Mouse (Mus musculus) liver, adult (tissue): ENCODE results near the gene Heg1.

ENCODE experiments used
- GATA4 ChIP-seq: IDR thresholded peaks from 2 replicates; pipeline ENCODE4 v1.6.1; 2014; ENCODE audit warnings: mild to moderate bottlenecking, low read length; ENCODE audit not compliant: insufficient replicate concordance

Heg1 gene

GRCm38 (mm10) chr16:33784547-33784946, 100.4 kb downstream of the Heg1 start:
- no peak for TF ChIP-seq GATA4

- no peak; the same call in 1 of the 2 replicates for TF ChIP-seq GATA4
Measured at GRCm38 (mm10) chr16:33785092-33785704, 101.0 kb downstream of the Heg1 start.

GRCm38 (mm10) chr16:33786657-33787390, 102.7 kb downstream of the Heg1 start:
- TF ChIP-seq GATA4, result no peak

DNA sequence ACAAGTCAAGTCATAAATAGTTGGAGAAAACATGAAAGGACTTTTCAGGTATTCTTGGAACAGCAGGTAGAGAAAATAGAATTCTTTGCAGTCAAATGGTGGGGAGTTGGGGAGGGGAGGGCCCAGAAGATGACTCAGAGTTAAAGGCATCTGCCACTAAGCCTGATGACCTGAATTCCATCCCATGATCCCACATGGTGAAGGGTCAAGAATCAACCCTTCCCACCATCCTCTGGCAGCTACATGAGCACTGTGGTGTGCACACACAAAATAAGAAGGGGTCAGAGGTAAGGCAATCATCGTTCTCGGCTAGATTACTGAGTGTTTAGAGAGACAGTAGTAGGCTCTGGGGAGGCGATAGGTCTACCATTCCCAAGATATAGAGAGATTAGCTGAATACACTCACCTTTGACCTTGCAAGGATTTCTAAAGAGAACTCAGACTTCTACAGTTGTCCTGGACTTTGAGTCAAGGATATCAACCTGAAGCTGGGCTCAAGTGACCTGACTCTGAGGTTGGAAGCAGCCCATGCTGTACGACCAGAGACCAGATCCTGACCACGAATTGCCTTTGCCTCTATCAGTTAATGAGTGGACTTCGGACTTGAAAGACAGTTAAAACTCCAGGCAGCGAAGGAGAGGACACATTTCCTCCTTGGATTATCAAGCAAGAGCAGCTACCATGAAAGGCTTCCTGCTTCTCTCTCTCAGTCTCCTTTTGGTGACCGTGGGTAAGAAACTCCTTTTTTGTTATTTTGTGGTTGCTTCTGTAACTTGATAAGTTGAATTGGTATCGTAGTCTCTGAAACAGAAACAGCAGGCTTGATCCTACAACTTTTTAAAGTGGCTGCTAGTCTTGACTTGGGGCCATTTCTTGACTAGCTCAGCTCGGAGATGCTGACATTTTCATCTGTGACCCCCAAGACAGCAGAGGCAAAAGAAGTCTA, 109.9 kb downstream of the Heg1 start, which contains the start of gene Muc13:
Gene Muc13, plus strand, starts transcription at position 192 of the 946 bp plus-strand sequence.
- TF ChIP-seq GATA4, result no peak

- no peak for TF ChIP-seq GATA4
Measured at GRCm38 (mm10) chr16:33795106-33795505, 110.9 kb downstream of the Heg1 start.

- no peak for TF ChIP-seq GATA4
Measured at GRCm38 (mm10) chr16:33795887-33796286, 111.7 kb downstream of the Heg1 start.

GRCm38 (mm10) chr16:33796756-33797155, 112.6 kb downstream of the Heg1 start:
- no peak for TF ChIP-seq GATA4

DNA sequence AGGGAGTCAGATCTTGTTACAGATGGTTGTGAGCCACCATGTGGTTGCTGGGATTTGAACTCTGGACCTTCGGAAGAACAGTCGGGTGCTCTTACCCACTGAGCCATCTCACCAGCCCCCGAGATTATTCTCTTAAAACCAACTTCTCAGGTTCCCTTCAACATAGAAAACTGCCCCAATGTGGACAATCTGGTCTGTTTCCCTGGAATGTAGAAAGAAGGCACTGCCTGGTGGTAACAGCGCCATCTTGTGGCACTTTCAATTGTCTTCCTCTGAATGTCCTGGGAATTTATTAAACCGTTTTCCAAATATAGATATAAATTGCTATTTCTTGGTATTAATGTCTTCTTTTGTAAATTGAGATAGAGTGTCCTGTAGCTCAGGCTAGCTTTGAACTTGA, 113.7 kb downstream of the Heg1 start:
- no peak for TF ChIP-seq GATA4

DNA sequence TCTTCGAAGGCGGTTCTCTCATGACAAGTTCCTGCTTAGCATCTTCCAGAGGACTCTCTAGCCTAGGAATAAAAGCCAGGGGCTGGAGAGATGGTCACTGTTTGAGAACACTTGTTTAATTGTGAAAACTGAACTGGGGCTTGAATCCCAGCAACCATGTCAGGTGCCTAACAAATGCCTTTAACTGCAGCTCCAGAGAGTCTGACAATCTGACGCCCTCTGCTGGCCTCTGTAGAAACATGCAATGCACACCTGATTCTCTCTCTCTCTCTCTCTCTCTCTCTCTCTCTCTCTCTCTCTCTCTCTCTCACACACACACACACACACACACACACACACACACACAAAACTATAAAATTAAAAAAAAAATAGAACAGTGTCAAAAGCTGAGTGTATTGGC, 125.8 kb downstream of the Heg1 start:
- TF ChIP-seq GATA4, result no peak

GRCm38 (mm10) chr16:33818413-33819165, 134.4 kb downstream of the Heg1 start:
- no peak for TF ChIP-seq GATA4

DNA sequence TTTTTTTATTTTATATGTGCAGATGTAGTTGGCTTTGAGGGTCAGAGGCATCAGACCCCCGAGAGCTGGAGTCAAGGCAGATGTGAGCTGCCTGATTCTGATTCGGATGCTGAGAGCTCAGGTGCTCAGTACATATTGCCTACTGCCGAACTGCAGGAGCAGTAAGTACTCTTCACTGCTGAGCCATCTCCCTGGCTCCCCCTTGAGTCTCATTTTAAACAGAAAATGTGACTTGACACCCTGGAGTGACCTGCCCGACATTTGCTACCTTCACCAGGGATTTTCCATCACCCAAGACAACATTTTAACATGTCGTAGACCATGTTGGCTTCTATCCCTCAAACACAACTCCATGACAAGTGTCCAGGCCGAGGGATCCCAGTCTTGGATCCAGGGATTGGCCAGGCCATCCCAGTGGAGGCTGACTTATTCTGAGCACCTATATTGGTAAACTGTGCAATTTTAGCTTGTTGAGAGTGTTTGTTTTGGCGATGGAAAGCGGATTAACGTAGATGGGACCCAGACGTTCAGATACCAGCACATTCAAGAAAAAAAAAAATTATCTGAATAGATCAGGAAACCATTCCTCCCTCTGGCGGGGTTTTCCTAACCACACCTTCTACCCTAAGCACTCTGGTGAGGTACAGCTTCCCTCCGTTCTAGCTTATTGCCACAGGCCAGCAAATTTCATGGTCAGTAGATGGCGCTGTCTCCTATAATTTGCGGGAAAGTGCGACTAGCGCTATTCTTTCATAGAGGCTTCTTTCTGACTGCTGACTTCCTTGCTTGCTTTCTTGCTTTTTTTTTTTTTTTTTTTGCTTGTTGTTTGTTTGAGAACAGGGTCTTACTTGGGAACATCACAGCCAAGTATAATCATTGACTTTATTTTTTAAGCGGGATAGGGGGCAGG, 136.4 kb downstream of the Heg1 start:
- TF ChIP-seq GATA4, result no peak
